Mouse (Mus musculus) liver, adult (tissue): ENCODE results near the gene Stxbp1.

ENCODE experiments used
- GATA4 ChIP-seq: IDR thresholded peaks from 2 replicates; pipeline ENCODE4 v1.6.1; 2014; ENCODE audit warnings: mild to moderate bottlenecking, low read length; ENCODE audit not compliant: insufficient replicate concordance

Stxbp1 gene

GRCm38 (mm10) chr2:32828979-32829676 is 17.9 kb downstream of the Stxbp1 start:
- no peak for TF ChIP-seq GATA4

GRCm38 (mm10) chr2:32825796-32826195 is 21.2 kb downstream of the Stxbp1 start:
- TF ChIP-seq GATA4: no peak

- no peak for TF ChIP-seq GATA4
These were observed 22.3 kb downstream of the Stxbp1 start for GRCm38 (mm10) chr2:32824778-32825177.

- TF ChIP-seq GATA4: no peak
These were observed 22.9 kb downstream of the Stxbp1 start for GRCm38 (mm10) chr2:32824181-32824580.

GRCm38 (mm10) chr2:32823579-32824154 is 23.4 kb downstream of the Stxbp1 start:
- TF ChIP-seq GATA4: no peak

- no peak for TF ChIP-seq GATA4
These were observed 23.9 kb downstream of the Stxbp1 start for GRCm38 (mm10) chr2:32823153-32823552.

- no peak for TF ChIP-seq GATA4
These were observed 24.4 kb downstream of the Stxbp1 start for GRCm38 (mm10) chr2:32822643-32823042.

- TF ChIP-seq GATA4: no peak
These were observed 25.8 kb downstream of the Stxbp1 start for GRCm38 (mm10) chr2:32821041-32821802.

GRCm38 (mm10) chr2:32818208-32818607 is 28.8 kb downstream of the Stxbp1 start:
- TF ChIP-seq GATA4: no peak

GRCm38 (mm10) chr2:32817589-32817988 is 29.5 kb downstream of the Stxbp1 start:
- no peak for TF ChIP-seq GATA4

- TF ChIP-seq GATA4: no peak
These were observed 30.0 kb downstream of the Stxbp1 start for GRCm38 (mm10) chr2:32816946-32817581.

- no peak for TF ChIP-seq GATA4
These were observed 30.5 kb downstream of the Stxbp1 start for GRCm38 (mm10) chr2:32816497-32816896.

- TF ChIP-seq GATA4: no peak
These were observed 35.1 kb downstream of the Stxbp1 start for GRCm38 (mm10) chr2:32811959-32812358.

GRCm38 (mm10) chr2:32808816-32809566 is 38.1 kb downstream of the Stxbp1 start:
- TF ChIP-seq GATA4: no peak
